Mouse (Mus musculus) CD8-positive naive resting alpha-beta T cell, adult 57 days (primary cell): Measurements from ENCODE around the gene Krt2. TPM values are rescaled to one million over a fixed set of nuclear protein-coding genes. Genes with fewer than 3 reads are reported as not detected.

Experiments
- total RNA-seq: library from RNA; stranded (reverse); gene quantifications from one replicate; pipeline ENCODE4 v1.2.4, GENCODE M21; 2023

The Krt2 gene
- total RNA-seq: not detected

DNA sequence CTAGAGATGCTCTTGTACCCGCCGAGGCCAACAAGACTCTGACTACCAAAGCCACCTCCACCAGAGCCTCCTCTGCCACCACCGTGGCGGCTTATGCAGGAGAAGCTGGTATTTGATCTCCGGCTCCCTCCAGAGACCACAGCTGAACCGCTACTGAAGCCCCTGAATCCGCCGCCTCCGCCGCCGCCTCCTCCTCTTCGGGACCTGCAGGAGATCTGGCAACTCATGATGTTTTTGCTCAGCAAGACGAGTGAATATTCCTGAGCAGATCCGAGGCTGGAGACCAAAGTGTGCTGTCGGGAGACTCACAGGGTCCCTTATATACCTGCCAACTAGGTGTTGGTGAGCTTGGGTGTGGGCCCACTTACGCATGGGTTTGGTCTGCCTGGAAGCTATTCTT, at the start of gene Krt2:
Gene Krt2 (minus strand): TSS at position 295 of the 400 bp plus-strand sequence.

GRCm38 (mm10) chr15:101850694-101851093, 32.7 kb upstream of the Krt2 start, which contains the start of gene Krt1:
Krt1 (minus strand) TSS chr15:101850794.

DNA sequence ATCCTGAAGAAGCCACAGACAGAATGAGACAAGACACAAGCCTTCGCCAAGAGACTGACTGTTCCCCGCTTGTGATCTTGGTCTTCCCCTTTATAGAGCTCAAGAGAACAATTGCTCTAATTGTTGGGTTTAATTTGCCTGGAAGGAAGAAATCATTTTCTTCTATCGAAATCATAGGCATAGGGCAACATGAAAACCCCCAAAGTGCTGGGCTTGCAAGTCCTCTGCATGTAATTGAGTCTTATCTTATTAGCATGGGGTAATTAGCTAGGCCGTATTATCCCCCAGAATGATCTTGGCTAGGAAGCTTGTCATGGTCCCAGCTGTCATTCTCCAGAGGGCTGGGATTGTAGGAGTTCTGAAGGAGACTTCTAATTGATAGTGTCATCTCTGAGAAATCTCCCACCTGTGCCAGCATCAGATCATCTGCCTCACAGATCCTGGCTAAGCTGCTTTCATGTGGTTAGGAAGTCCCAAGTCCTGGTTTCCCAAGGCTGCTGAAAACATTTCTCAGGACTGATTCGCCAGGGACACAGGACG, 15.6 kb downstream of the Krt2 start, which contains the start of gene Krt73:
Gene Krt73 (minus strand): TSS at position 51 of the 540 bp plus-strand sequence.

DNA sequence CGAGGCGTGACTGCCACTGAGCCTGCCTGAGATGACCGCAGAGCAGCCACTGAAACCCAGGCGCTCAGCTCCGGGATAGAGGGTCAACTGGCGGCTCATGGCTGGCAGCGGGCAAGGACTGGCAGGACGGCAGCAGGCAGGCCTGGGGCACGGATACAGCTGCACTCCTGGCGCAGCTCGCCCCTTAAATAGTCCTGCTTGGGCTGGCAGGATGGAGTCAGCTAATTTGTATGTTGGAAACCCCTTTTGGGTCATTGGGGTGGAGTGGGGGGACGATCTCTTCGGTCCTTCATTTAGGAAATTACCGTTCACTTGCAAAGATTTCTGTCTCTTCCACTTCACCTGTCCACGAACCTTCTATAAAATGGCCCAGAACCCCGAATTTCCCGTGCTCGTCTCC, 31.6 kb downstream of the Krt2 start, which contains the start of gene Krt72:
Gene Krt72 (minus strand): TSS at position 101 of the 400 bp plus-strand sequence.

Other genes with a start within 250 kb of the Krt2 start
- not detected for gene Krt75, start 244.3 kb downstream of the Krt2 start, total RNA-seq
- not detected for gene Gm5414, start 190.0 kb downstream of the Krt2 start, total RNA-seq
- not detected for gene Gm5478, start 170.8 kb downstream of the Krt2 start, total RNA-seq
- gene Krt6b, start 137.9 kb downstream of the Krt2 start, total RNA-seq: not detected
- not detected for gene Krt6a, start 123.9 kb downstream of the Krt2 start, total RNA-seq
- not detected for gene Krt5, start 105.3 kb downstream of the Krt2 start, total RNA-seq
- not detected for gene Krt71, start 75.1 kb downstream of the Krt2 start, total RNA-seq
- gene Krt72, start 31.7 kb downstream of the Krt2 start, total RNA-seq: not detected
- not detected for gene Krt73, start 15.8 kb downstream of the Krt2 start, total RNA-seq
- gene Krt1, start 32.6 kb upstream of the Krt2 start, total RNA-seq: not detected
- gene Krt77, start 51.5 kb upstream of the Krt2 start, total RNA-seq: not detected
- gene Krt76, start 74.8 kb upstream of the Krt2 start, total RNA-seq: not detected
- not detected for gene Krt4, start 106.6 kb upstream of the Krt2 start, total RNA-seq
- not detected for gene Krt79, start 122.2 kb upstream of the Krt2 start, total RNA-seq
- gene Krt78, start 136.1 kb upstream of the Krt2 start, total RNA-seq: not detected
- not detected for gene Krt8, start 186.3 kb upstream of the Krt2 start, total RNA-seq
- not detected for gene Krt18, start 210.0 kb upstream of the Krt2 start, total RNA-seq